Mouse (Mus musculus) heart, embryonic 16.5 days (tissue): ENCODE results near the gene Ankrd49. TPM values are rescaled to one million over a fixed set of nuclear protein-coding genes. Genes with fewer than 3 reads are reported as not detected.

Experiments used
- polyA plus RNA-seq: library from polyadenylated mRNA; unstranded; fragments of >200 nt; fragmentation: Nextera tagmentation; extraction: Ambion mirVana; gene quantifications from 2 replicates; pipeline ENCODE4 v1.2.1, GENCODE M21; 2015

The Ankrd49 gene
- polyA plus RNA-seq, 1 experiment from 2014 or later: 27.2 TPM

Other genes starting within 250 kb of the Ankrd49 start
- 17.8 and 19.1 TPM in 2 replicates for gene Amotl1, start 139.8 kb downstream of the Ankrd49 start, polyA plus RNA-seq
- gene Piwil4, start 44.1 kb downstream of the Ankrd49 start, polyA plus RNA-seq: 0.17 and 0.22 TPM in 2 replicates
- gene Fut4, start 32.5 kb downstream of the Ankrd49 start, polyA plus RNA-seq: 1.2 and 1.3 TPM in 2 replicates
- 0.42 and 0.72 TPM in 2 replicates for gene 1700012B09Rik, start 13.8 kb downstream of the Ankrd49 start, polyA plus RNA-seq
- gene Mre11a, start 202 bp downstream of the Ankrd49 start, polyA plus RNA-seq: 12.0 and 14.4 TPM in 2 replicates
- 1.3 and 3.0 TPM in 2 replicates for gene Gpr83, start 75.4 kb upstream of the Ankrd49 start, polyA plus RNA-seq
- 1.1 and 3.8 TPM in 2 replicates for gene Izumo1r, start 119.1 kb upstream of the Ankrd49 start, polyA plus RNA-seq